In the genomic region with DNA sequence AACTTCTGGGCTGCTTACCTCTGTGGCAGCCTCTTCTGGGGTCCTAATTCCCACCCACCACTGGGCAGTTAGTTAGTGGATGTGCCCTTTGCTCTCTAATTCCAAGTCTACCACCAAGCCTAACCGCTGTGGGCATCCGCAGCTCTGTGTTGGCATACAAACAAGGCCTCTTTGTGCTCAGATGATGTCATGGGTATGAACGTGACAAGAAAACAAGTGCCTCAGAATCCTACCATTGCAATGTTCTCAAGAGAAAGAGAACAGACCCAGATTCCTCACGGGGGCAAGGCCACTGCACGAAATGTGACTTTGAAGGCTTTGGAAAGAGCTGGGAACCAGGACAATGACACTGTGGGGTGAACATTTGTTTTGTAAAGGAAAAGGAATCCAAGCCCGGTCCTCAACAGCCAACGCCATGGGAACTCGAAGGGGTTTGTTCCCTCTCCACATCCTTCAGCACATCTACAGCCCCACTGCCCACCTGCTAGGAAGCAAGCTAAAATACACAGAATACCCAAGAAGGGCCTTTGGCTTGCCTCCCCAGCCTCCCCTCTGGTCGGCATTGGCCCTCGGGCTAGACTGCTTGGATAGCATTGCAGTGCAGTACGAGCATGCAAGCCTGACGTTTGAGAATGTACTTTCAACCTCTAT, we compare ENCODE assay signal across 11 mouse cellular contexts.
DNase-seq lines count a peak whose midpoint lies in the region; ATAC-seq lines count a peak whose summit lies in the region.
"Had no signal": no experiment of that assay in that cellular context is flagged by ENCODE, and none has a peak within 500 bp of the region (broad histone marks: within the 10 kb centered on the region; RNA-seq: fewer than 3 reads in every experiment).

No protein-coding gene starts in this region.

- ATAC-seq in hindbrain, embryonic 13.5 days (ENCODE audit: low FRiP score) = peak; percentile 78
- no peak for ATAC-seq in megakaryocyte, adult 5-6 weeks (ENCODE audit: poor library complexity, severe bottlenecking)

- H3K4me1 ChIP-seq in hindbrain, embryonic 13.5 days (replicated peaks) = peaks cover 30% of the 10 kb centered on the region
- H3K4me1 ChIP-seq in midbrain, embryonic 10.5 days = peaks cover 57% of the 10 kb centered on the region
- H3K4me1 ChIP-seq: limb, embryonic 15.5 days had no signal

- peak overlapping the region; percentile 86 for H3K27ac ChIP-seq in hindbrain, embryonic 13.5 days
- H3K27ac ChIP-seq in midbrain, embryonic 10.5 days (replicated peaks) = peak overlapping the region; percentile 67
- H3K27ac ChIP-seq: heart, embryonic 13.5 days; kidney, postnatal 0 days; limb, embryonic 15.5 days had no signal

- no peak overlapping the region for H3K4me3 ChIP-seq in hindbrain, embryonic 13.5 days
- H3K4me3 ChIP-seq in midbrain, embryonic 10.5 days = no peak overlapping the region
- H3K4me3 ChIP-seq: heart, embryonic 13.5 days; limb, embryonic 15.5 days had no signal

- no peaks in the 10 kb centered on the region for H3K9me3 ChIP-seq in hindbrain, embryonic 13.5 days
- H3K9me3 ChIP-seq in midbrain, embryonic 10.5 days (replicated peaks) = no peaks in the 10 kb centered on the region
- H3K9me3 ChIP-seq: heart, embryonic 13.5 days; limb, embryonic 15.5 days had no signal

- peak; percentile 81 for DNase-seq in brain, adult 2 months (ENCODE audit: low read depth, low spot score)
- peak; percentile 26 for DNase-seq in cerebellum, adult 9-11 months
- no peak for DNase-seq in midbrain, embryonic 10.5 days (ENCODE audit: low spot score)
- no peak for DNase-seq in adrenal gland, adult 18-20 months (ENCODE audit: low spot score in 2 of 2)
- DNase-seq in kidney, adult 18-20 months = no peak
- no peak for DNase-seq in heart, postnatal 4 days

- no peaks in the 10 kb centered on the region for H3K36me3 ChIP-seq in hindbrain, embryonic 13.5 days
- H3K36me3 ChIP-seq in midbrain, embryonic 10.5 days = no peaks in the 10 kb centered on the region
- H3K36me3 ChIP-seq: heart, embryonic 13.5 days; limb, embryonic 15.5 days had no signal

- H3K4me2 ChIP-seq in hindbrain, embryonic 13.5 days = no peak overlapping the region
- H3K4me2 ChIP-seq: heart, embryonic 13.5 days; limb, embryonic 15.5 days had no signal

- H3K9ac ChIP-seq in hindbrain, embryonic 13.5 days = no peak overlapping the region
- H3K9ac ChIP-seq: heart, embryonic 13.5 days; limb, embryonic 15.5 days had no signal

- 42% methylated on average over 12 of the region's 12 CpGs for WGBS in hindbrain, embryonic 13.5 days
- 73% methylated on average over 12 of the region's 12 CpGs for WGBS in midbrain, embryonic 10.5 days

- no peaks in the 10 kb centered on the region for H3K27me3 ChIP-seq in hindbrain, embryonic 13.5 days
- H3K27me3 ChIP-seq in midbrain, embryonic 10.5 days (ENCODE audit: low read depth, poor library complexity, severe bottlenecking) = no peaks in the 10 kb centered on the region
- H3K27me3 ChIP-seq: heart, embryonic 13.5 days; limb, embryonic 15.5 days had no signal

Comparison
In these comparisons a context has a peak if more than half of its experiments do, and no peak if none do; other contexts are left out.
1. DNase-seq: peak in brain, adult 2 months (single experiment) and cerebellum, adult 9-11 months (single experiment); none in midbrain, embryonic 10.5 days (single experiment), adrenal gland, adult 18-20 months (0 of 2), kidney, adult 18-20 months (single experiment) and heart, postnatal 4 days (single experiment).